Mouse (Mus musculus): ENCODE results near the gene Pcbp2.

Gene Pcbp2

DNA sequence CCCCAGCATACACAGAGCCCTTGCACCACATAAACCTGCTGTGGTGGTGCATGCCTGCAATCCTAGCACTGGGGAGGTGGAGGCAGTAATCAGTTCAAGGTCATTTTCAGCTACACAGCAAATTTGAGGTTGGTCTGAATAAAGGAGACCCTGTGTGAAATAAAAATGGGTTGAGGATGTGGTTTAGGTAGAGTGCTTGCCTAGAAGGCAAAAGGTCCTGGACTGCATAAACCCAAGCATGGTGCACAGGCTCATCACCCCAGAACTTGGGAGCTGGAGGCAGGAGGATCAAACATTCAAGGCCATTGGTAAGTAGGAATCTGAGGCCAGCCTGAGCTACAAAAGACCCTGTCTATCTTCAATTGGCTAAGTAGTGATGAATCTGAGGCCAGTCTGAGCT lies 37.2 kb downstream of the Pcbp2 start:
- DNase-seq, result no peak

DNA sequence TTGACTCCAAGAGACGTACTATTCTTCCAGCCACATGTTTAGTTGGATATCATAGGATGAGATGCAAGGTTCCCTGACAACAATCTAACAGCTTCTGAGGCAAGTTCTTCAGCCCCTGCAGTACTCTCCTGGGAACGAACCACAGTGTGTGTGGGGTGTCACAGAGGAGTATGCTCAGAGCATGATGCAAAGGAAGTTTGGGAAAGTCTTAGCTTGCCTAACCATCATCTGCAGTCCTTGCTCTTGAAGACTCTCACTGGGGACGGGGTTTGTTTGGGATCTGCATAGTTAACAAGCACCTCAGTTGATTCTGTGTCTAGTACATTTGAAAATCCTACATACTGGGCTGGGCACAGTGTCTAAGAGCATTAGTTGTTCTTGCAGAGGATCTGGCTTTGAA lies 38.0 kb downstream of the Pcbp2 start:
- no peak for DNase-seq

DNA sequence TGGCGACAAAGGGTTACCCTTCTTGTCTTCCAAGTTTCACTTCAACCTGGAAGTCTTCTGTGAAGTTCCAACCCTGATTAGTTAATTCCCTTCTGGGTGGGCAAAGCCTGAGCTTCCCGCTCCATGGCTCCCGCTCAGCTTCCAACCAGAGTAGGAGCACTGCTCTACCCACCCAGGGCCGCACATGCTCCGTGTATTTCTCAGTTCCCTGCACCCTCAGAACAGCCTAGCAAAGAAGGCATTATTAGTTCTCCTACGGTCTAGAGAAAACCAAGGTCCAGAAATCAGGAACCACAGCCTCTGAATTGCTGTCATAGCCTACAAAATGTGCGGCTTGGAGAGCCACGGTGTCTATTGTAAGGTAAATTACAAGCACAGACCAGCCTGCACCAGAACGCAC lies 39.8 kb downstream of the Pcbp2 start:
- no peak for DNase-seq

DNA sequence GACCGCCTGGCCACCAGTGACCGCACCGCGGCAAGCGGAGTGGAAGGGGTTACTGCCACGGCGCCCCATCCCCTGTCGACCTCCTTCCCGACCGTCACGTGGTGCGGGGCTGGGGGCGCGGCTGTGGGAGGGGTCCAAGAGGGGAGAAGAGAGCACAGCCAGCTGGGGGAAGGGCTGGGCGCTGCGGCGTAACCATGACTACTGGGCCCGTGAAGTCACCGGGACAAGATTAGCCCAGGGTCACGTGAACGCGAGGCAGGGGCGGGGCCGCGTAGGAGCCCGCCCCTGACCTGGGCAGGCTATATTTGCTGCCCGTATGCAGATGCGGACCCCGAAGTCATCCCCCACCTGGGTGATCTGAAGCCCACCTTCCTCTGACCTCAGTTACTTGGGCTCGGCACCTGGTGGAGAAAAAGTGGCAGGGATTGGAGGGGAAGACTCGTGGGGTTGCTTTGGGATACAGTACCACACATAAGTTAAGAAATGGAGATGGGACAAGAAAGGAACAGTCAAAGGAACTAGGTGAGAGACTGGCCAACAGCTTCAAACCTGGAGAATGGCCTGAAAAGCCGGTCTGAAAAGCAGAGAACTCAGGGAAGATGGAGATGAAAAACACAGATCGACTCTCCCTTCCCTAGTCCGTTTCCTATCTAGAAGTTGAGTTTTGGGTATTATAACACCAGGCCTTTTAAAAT lies 40.4 kb downstream of the Pcbp2 start:
- peak; percentile 86 for DNase-seq

DNA sequence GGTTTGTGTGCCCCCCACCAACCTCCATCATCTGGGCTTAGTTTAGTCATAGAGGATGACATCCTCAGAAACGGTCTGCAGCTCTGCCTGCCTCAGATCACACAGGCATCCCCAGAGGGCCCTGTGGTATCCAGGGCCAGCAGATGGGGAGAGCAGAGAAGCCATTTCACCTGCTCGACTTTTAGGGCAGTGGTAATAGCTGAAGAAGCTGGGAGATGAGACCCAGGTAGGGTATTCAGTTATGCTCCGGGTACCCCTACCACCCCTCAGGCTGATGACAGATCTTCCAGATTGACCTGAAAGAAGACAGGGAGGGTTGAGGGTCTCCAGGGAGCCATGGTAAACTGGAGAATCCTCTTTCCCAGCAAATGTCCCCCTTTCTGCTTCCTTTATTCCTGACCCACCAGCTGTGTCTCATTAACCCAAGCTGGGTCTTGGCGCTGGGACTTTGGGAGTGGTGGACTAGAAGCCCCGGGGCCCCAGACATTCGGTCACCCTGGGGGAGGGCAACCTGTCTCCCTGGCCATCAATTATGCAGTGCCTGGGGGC lies 41.0 kb downstream of the Pcbp2 start:
- DNase-seq, result peak; percentile 47

DNA sequence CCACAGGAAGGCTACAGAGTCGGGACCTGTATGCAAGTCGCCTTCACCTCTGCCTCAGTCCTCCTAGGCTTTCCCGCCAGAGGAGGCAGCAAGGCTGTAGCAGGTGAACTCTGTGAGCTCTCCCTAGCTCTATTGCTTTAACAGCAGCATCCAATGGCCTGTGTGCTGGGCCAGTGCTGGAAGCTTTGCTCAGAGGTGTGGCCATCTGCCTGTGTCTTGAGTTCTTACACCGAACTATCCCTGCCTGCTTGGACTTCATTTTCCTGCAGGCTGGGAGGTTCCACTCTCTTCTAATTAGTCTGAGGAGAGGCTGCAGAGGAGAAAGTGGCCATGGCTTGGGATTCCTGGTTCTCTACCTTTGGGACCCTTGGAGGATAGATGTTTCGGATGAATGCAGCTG lies 41.7 kb downstream of the Pcbp2 start:
- peak; percentile 51 for DNase-seq

DNA sequence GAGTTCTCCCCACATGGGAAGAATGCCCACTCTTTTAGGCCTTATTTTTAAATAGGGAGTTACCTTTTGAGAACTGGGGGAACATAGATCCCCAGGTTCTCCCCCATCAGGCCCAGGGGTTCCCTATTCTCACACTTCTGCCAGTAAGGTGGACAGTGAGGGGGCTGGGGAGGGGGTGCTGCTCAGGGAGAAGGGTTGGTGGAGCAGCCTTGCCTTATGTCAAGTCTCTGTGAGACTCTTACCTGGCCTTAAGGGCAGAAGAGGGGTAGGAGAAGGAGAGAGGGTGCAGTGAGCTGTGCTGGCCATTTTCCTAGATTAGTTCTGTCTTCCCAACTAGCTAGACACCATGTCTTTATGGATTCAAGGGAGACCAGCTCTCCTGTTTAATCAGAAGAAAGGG lies 42.1 kb downstream of the Pcbp2 start:
- no peak for DNase-seq

DNA sequence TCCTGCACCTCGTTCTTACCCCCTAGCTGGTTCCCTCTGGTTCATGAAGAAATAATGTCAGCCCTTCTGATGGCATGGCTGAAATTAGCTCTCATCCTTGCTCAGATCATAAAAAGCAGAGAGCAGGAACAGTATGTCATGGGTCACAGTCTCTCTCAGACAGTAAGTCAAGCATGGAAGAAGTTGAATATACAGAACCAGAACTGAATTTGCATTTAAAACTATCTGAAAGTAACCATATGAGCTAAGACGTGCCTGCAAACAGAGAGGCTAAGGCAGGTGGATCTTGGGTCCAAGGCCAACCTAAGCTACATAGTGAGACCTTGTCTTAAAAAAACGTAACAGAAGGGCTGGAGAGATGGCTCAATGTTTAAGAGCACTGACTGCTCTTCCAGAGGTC lies 42.7 kb downstream of the Pcbp2 start:
- no peak for DNase-seq

DNA sequence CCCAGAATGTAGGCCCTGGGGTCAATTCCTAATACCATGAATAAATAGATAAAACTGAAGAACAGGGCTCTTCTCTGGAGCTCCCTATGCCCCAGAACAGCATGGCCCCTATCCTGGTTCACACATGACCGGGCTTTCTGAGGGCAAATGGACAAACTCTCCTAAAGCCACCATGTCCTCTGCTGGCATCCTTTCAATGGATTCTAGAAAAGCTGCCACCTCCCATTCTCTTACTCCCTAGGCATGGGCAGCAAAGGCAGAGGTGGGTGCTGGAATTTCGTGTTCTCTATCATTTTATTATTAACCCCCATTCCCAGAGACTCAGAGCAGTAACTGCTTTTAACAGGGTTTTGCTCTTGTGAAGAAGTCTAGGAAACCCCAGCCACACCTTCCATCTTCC lies 44.9 kb downstream of the Pcbp2 start:
- peak; percentile 56 for DNase-seq

DNA sequence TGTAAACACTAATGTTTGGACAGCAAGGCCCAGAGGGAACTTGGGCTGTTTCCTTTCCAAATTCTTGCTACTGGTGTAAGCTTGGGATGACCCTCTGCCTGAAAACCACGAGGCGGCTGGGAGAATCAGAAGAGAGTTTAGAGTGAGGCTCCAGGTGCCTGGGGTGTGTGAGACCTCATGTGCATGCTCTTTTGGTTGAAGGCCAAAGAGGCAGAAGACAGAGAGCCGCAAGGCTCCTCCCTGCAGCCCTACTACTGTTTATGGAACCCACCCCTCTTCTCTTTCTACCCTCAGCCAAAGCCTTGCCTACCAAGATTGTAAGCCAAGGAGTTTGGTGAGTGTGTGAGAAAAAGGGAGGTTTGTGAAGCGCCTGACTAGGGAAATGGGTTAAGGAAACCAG lies 45.5 kb downstream of the Pcbp2 start:
- DNase-seq, result peak; percentile 80

DNA sequence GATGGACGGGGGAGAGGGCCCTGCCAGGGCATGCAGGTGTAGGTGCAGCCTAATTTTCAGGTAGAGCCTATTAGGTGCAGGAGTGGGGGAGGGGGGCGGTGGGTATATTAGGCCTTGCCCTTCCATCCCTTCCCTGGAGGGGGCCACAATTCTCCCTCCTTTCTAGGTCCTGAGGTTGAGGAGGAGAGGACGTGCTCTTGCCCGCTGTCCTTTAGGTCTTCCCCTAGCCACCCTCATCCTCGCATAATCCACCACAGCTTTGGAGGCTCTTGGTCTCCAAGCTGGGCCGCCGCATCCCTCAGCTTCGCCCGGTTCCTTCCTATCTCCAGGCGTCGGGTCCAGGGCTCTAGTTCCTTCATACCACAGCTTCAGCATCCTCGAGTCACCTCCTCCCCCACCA lies 46.0 kb downstream of the Pcbp2 start:
- no peak for DNase-seq

DNA sequence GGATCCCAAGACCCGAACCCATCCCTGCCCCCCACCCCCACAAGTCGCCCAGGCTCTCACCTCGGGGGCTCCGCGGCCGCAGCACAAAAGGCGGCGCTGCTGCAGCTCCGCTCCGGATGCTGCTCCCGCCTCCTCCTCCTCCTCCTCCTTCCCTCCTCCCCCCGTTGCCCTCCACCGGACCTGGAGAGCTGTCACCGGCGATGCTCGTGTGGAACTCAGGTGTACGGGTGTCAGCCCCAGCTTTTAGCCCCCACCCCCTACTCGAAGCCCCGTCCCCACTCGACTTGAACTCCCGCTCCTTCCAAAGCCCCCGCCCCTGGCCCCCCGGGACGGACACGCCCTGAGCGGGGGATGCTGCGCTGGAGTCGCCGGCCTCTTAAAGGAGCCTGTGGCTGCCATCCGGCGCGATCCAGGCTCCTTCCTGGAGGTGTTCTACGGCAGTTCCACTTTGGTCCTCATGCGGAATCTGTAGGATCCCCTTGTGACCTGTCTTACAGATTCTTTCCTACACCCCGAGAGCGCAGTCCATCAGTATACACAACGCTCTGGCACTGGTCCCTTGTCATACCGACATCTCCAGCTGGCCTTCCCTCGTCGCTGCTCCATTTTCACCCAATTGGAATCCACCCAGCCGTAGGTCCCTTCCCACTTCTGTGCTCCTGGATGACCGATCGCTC lies 46.5 kb downstream of the Pcbp2 start, which contains the start of gene Map3k12:
Gene Map3k12 (minus strand): TSS at position 337 of the 677 bp plus-strand sequence.
- peak; percentile 92 for DNase-seq

DNA sequence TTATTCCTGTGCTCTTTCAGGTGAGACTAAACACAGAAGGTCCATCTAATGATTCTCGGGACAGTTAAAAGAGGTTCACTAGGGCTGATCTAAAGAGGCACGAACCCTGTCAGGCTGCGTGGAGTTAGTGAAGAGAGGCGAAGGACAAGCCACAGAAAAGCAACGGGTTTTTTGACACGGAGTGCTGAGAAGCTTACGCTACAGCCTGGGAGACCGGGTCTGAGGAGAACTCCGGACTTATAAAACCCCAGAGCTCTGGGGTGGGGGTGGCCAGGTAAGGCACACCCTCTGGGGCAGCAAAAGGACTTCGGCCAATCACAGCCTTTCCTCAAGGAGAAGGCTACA lies 47.3 kb downstream of the Pcbp2 start:
- no peak for DNase-seq

DNA sequence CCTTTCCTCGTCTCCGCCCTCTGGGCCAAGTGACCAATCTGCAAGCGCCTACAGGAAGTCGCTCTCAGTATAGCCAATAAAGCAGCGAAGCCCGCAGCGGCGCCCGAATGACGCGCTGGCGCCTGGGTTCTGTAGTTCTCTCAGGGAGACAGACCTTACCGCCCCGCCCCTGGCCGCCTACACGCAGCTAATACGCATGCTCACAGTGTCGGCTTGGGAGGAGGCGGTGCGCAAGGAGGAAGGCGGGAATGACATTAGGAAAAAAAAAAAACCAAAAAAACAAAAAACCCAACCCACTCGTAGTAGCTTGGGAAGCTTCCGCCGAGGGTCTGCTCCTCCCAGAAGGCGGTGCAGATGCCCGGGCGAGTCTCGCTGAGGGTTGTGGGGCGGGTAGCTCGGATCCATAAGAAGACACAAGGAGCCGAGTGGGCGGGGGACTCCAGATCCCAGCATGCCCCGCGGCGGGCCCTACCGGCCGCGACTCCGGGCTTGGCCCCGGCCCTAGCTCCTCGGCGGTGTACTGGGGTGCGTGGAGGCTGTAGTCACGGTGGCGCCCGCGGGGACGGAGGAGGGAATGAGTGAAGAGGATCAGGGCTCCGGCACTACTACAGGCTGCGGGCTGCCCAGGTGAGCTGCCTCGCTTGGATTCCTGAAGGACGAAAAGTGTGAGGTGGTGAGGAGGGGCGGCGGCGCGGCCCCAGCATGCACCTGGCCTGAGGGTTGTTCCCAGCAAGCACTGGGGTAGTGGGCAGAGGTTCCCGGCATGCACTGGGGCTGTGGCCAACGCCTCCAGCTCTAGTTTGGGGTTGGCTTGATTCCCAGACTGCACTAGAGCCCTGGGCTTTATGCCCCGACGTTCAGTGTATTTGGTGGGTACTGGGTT lies 47.9 kb downstream of the Pcbp2 start, which contains the start of gene Tarbp2:
Gene Tarbp2 (plus strand): TSS at position 217 of the 883 bp plus-strand sequence.
- peak; percentile 100 for DNase-seq

DNA sequence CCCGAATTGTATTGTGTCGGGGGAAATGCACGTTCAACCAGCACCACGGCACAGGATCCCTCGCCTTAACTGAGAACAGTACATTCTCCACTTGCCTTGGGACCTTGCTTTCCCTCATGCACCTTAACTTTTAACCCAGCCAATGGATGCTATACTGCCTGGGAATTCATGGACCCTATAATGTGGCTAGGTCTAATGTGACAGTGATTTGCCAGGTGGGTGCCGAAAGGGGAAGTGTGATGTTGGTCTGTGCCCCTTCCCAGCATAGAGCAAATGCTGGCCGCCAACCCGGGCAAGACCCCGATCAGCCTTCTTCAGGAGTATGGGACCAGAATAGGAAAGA lies 48.5 kb downstream of the Pcbp2 start:
- DNase-seq, result no peak

DNA sequence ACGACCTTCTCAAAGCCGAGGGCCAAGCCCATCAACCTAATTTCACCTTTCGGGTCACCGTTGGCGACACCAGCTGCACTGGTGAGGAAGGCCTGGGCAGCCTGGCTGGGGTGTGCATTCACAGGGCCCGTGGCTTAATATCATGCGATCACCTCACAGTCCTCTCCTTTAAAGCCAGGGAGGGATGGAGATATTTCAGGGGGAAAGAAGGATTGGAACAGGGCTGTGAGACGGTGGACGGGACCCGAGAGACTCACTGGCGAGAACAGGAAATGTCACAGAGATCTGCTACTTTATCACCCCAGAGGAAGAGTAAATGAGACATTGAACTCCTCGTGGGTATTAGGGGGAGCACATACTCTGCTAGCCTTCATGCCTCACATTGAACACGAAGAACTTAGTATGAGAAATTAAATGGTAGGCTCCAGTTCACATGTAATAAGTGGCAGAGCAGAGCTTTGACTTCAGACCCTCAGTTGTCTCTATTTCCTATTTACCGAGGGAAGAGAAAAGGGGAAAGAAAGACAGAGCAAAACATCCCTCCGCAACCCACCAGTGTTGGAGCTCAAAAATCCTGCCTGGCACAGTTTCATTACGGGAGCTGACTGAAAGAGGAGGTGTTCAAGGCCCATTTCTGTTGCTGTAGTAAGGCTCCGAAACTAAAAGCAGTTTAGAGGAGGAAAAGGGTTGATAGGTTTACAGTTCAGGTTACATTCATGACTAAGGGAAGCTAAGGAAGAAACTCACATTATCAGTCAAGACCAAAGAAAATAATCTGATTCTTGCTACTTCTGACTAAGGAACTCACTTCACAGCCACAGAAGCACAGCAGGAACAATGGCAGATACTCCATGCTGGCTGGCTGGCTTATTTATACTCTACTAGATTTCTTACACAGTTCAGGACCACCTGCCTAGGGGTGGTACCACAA lies 49.1 kb downstream of the Pcbp2 start:
- peak; percentile 41 for DNase-seq

DNA sequence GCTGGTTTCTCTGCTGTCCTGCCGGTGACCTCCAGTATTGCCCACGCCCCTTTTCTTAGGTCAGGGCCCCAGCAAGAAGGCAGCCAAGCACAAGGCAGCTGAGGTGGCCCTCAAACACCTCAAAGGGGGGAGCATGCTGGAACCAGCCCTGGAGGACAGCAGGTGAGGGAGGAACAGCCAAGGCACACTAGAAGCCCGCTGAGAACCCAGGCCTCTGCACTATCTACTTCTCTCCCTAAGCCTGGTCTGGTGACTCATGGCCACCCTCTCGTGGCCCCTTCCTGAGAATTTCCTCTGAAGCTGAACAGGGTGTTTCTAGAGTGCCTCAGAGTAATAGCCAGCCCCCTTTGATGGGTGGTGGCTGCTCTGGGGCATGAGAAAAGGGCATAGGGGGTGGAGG lies 50.1 kb downstream of the Pcbp2 start:
- DNase-seq, result peak; percentile 77

DNA sequence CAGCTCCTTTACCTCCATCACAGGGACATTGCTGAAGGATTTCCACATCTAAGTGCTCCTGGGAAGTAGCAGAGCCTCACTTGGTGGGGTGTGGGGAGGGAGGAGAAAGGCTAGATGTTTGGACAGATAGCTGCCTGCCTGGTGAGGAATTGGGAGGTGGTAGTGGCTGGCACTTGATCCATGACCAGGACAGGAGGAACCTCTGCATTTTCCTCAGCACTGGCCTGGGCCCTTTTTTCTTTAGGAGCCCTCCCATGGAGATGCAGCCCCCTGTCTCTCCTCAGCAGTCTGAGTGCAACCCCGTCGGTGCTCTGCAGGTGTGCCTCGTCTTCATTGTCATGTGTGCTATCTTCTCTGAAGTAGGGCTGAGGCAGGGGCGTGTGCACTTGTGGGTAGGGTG lies 51.1 kb downstream of the Pcbp2 start:
- DNase-seq, result peak; percentile 51

DNA sequence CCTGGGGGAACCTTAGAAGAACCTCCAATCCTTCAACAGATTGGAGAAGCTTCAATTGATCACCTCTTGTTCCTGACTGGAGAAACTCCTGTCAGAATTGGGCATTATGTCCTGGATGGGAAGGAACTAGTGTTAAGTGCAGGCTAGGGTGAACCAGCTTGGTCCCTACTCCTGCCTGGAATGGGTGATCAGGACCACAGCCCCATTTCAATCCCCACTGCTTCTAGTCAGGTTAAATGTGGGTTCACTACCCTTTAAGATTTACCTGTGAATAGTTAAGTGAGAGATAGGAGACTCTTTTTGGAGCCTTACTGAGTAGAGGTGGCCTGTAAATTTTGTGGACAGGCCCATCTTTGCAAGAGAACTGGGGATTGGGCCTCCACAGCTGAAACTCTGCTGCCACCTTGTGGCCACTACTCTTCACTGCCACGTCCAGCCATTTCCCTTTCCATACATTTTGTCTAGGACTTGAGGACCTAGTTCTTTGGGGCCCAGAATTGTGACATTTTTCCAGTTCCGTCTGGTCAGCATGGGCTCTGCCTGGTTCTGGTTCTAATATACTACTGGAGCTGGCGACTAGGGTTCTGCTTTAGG lies 54.6 kb downstream of the Pcbp2 start, which contains the start of gene Npff:
Gene Npff (minus strand): TSS at position 51 of the 594 bp plus-strand sequence.
- DNase-seq, result peak; percentile 86

DNA sequence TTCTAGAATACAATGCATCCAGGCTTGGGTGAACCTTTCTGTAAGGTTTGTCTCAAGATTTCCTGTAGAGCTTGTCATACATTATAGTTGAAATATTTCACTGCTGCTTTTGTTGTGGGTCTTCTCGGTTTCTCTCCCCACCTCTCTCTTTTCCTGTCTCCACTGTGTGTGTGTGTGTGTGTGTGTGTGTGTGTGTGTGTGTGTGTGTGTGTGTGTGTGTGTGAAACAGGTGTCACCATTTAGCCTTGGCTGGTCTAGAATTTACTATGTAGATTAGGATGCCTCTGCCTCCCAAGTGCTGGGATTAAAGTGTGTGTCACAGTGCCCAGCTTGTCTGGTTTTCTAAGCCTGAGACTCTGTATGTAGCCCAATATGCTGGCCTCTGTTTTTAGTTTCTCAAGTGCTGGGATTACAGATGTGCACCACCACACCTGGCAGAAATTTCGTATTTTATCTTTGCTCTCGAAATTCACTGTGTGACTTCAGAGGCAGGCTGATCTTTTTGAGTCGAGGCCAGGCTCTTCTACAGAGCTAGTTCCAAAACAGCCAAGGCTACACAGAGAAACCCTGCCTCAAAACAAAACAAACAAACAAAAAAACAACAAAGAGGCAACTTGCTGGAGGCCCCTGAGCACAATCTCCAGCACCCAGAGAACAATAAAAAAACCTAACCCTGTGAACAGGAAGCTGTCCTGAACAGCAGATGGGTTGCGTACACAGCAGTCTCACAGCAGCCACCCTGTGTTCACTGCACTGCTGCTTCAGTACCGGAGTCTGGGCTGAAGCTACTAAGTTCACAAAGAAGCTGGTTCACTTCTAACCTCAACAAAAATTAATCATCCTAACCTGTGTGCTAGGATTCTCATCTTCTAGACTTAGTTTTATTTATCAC lies 56.0 kb downstream of the Pcbp2 start:
- peak; percentile 14 for DNase-seq

DNA sequence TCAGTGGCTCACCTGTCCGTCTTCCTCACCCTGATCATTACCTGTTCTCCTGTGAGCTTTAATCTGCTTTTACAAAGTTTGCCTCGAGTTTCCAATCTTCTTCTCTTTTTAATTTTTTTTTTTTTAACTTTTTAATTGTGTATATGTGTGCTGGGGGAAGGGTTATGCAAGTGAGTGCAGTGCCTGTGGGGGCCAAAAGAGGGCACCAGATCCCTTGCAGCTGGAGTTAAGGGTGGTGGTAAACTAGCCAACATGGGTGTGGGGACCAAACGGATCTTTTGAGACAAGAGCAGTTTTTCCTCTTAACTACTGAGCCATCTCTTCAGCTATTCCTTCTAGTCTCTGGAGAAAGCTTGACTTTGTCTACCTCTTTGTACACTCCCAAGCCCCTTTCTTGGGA lies 57.6 kb downstream of the Pcbp2 start:
- no peak for DNase-seq
